ENCODE assay signal across 9 mouse cellular contexts in the genomic region with DNA sequence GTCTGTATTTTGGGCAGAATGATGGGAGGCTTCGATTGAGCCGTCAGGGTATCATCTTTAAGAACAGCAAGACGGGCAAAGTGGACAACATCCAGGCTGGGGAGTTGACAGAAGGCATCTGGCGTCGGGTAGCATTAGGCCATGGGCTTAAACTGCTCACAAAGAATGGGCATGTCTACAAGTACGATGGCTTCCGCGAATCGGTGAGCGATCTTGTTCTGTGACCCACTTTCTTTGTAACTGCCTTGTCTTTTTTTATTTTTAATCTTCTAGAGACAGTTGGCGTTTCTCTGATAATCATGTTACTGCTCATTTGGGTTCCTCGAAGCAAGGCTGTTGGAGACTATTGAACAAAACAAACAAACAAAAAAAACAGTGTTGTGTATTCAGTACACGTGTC. TPM values are rescaled to one million over a fixed set of nuclear protein-coding genes. Genes with fewer than 3 reads are reported as not detected.
DNase-seq lines count a peak whose midpoint lies in the region; ATAC-seq lines count a peak whose summit lies in the region.
"Had no signal": no experiment of that assay in that cellular context is flagged by ENCODE, and none has a peak within 500 bp of the region (broad histone marks: within the 10 kb centered on the region; RNA-seq: fewer than 3 reads in every experiment).

No protein-coding gene starts in this region.

- H3K27ac ChIP-seq in neural tube, embryonic 11.5 days (ENCODE audit: low read depth, low read length): no peak overlapping the region
- peak overlapping the region; percentile 97 for H3K27ac ChIP-seq in forebrain, embryonic 10.5 days
- no peak overlapping the region for H3K27ac ChIP-seq in limb, embryonic 15.5 days
- H3K27ac ChIP-seq in stomach, embryonic 16.5 days (ENCODE audit: low read length): peak overlapping the region; percentile 85; the same call in 1 of the 2 replicates

- peak overlapping the region; percentile 80 for H3K4me3 ChIP-seq in neural tube, embryonic 11.5 days (ENCODE audit: low read depth, low read length)
- peak overlapping the region; percentile 87 for H3K4me3 ChIP-seq in forebrain, embryonic 10.5 days
- peak overlapping the region; percentile 82 for H3K4me3 ChIP-seq in limb, embryonic 15.5 days
- peak overlapping the region; percentile 92 for H3K4me3 ChIP-seq in stomach, embryonic 16.5 days (replicated peaks; ENCODE audit: low read length)

- peak overlapping the region; percentile 79 for H3K4me2 ChIP-seq in neural tube, embryonic 11.5 days (ENCODE audit: low read depth)
- peak overlapping the region; percentile 63 for H3K4me2 ChIP-seq in limb, embryonic 15.5 days
- H3K4me2 ChIP-seq in stomach, embryonic 16.5 days (ENCODE audit: low read depth, low read length): peak overlapping the region; percentile 65

- peaks cover 7% of the 10 kb centered on the region for H3K4me1 ChIP-seq in neural tube, embryonic 11.5 days (ENCODE audit: control insufficient read depth, insufficient read depth, low read length)
- H3K4me1 ChIP-seq in forebrain, embryonic 10.5 days: peaks cover 27% of the 10 kb centered on the region
- peaks cover 13% of the 10 kb centered on the region for H3K4me1 ChIP-seq in limb, embryonic 15.5 days
- H3K4me1 ChIP-seq in stomach, embryonic 16.5 days (ENCODE audit: control insufficient read depth, insufficient read depth, low read length): peaks cover 14% of the 10 kb centered on the region

- H3K27me3 ChIP-seq in neural tube, embryonic 11.5 days (ENCODE audit: control insufficient read depth, insufficient read depth, low read length): no peaks in the 10 kb centered on the region
- no peaks in the 10 kb centered on the region for H3K27me3 ChIP-seq in forebrain, embryonic 10.5 days (ENCODE audit: poor library complexity, severe bottlenecking)
- no peaks in the 10 kb centered on the region for H3K27me3 ChIP-seq in limb, embryonic 15.5 days
- no peaks in the 10 kb centered on the region for H3K27me3 ChIP-seq in stomach, embryonic 16.5 days (ENCODE audit: control insufficient read depth, insufficient read depth, low read length)

- peak overlapping the region; percentile 88 for H3K9ac ChIP-seq in neural tube, embryonic 11.5 days (ENCODE audit: low read length)
- H3K9ac ChIP-seq in limb, embryonic 15.5 days: 0 out of 2 replicates have a peak overlapping the region, but pooled peaks have one; percentile 94
- H3K9ac ChIP-seq in stomach, embryonic 16.5 days (ENCODE audit: low read length): peak overlapping the region; percentile 98

- DNase-seq in neural tube, embryonic 11.5 days (ENCODE audit: low spot score): no peak
- DNase-seq in neural tube, embryonic 10.5 days (ENCODE audit: extremely low spot score, low spot score): no peak
- DNase-seq in forebrain, embryonic 10.5 days (ENCODE audit: extremely low spot score, low spot score): no peak
- DNase-seq in adrenal gland, postnatal 25 days: no peak
- DNase-seq in B cell, adult 2 months: no peak
- DNase-seq: lung, adult 2 months; thymus, postnatal 14 days had no signal

- H3K9me3 ChIP-seq in neural tube, embryonic 11.5 days (ENCODE audit: control insufficient read depth, low read length): no peaks in the 10 kb centered on the region
- H3K9me3 ChIP-seq in forebrain, embryonic 10.5 days: no peaks in the 10 kb centered on the region
- no peaks in the 10 kb centered on the region for H3K9me3 ChIP-seq in limb, embryonic 15.5 days
- H3K9me3 ChIP-seq in stomach, embryonic 16.5 days (replicated peaks; ENCODE audit: control insufficient read depth, low read length): no peaks in the 10 kb centered on the region

- WGBS in neural tube, embryonic 11.5 days: 89% methylated on average over 13 of the region's 13 CpGs
- 88% methylated on average over 13 of the region's 13 CpGs for WGBS in forebrain, embryonic 10.5 days
- WGBS in limb, embryonic 15.5 days: 83% methylated on average over 13 of the region's 13 CpGs
- WGBS in stomach, embryonic 16.5 days: 71% methylated on average over 13 of the region's 13 CpGs

- ATAC-seq in neural tube, embryonic 11.5 days (ENCODE audit: insufficient read depth, low FRiP score, low TSS enrichment): no peak
- ATAC-seq in limb, embryonic 15.5 days (ENCODE audit: insufficient number of reproducible peaks, low FRiP score, low TSS enrichment, low read depth): no peak
- no peak for ATAC-seq in stomach, embryonic 16.5 days (ENCODE audit: insufficient read depth, low FRiP score)

- peaks cover 27% of the 10 kb centered on the region for H3K36me3 ChIP-seq in neural tube, embryonic 11.5 days (ENCODE audit: control insufficient read depth, insufficient read depth, low read length)
- H3K36me3 ChIP-seq in forebrain, embryonic 10.5 days (replicated peaks): peaks cover 48% of the 10 kb centered on the region
- H3K36me3 ChIP-seq in limb, embryonic 15.5 days: peaks cover 42% of the 10 kb centered on the region
- H3K36me3 ChIP-seq in stomach, embryonic 16.5 days (ENCODE audit: control insufficient read depth, insufficient read depth, low read length): peaks cover 22% of the 10 kb centered on the region

RNA-seq across cellular contexts. Expression of gene P2rx3, which starts 1.1 kb away (rescaled TPM):
- polyA plus RNA-seq in neural tube, embryonic 11.5 days (2014; fragmentation: Nextera tagmentation; extraction: Ambion mirVana): 10.9 and 15.7 TPM in 2 replicates
- polyA plus RNA-seq in forebrain, embryonic 10.5 days (2016; fragmentation: Nextera tagmentation; extraction: Ambion mirVana): 2.7 and 3.6 TPM in 2 replicates
- 0.19 and 0.58 TPM in 2 replicates for polyA plus RNA-seq in limb, embryonic 15.5 days (2015; fragmentation: Nextera tagmentation; extraction: Ambion mirVana)
- polyA plus RNA-seq in stomach, embryonic 16.5 days (2015; fragmentation: Nextera tagmentation; extraction: Ambion mirVana): 1.6 and 1.8 TPM in 2 replicates
- 0.76 and 2.2 TPM in 2 replicates for total RNA-seq in adrenal gland, postnatal 25 days (2021)

RNA-seq across cellular contexts. Expression of gene Ssrp1, which starts 1.3 kb away (rescaled TPM):
- 346 and 359 TPM in 2 replicates for polyA plus RNA-seq in neural tube, embryonic 11.5 days (2014; fragmentation: Nextera tagmentation; extraction: Ambion mirVana)
- 433 and 446 TPM in 2 replicates for polyA plus RNA-seq in forebrain, embryonic 10.5 days (2016; fragmentation: Nextera tagmentation; extraction: Ambion mirVana)
- 235 and 238 TPM in 2 replicates for polyA plus RNA-seq in limb, embryonic 15.5 days (2015; fragmentation: Nextera tagmentation; extraction: Ambion mirVana)
- 211 and 239 TPM in 2 replicates for polyA plus RNA-seq in stomach, embryonic 16.5 days (2015; fragmentation: Nextera tagmentation; extraction: Ambion mirVana)
- total RNA-seq in adrenal gland, postnatal 25 days (2021): 132 and 136 TPM in 2 replicates

RNA-seq across cellular contexts. Expression of gene Tnks1bp1, which starts 9.5 kb away (rescaled TPM):
- polyA plus RNA-seq in neural tube, embryonic 11.5 days (2014; fragmentation: Nextera tagmentation; extraction: Ambion mirVana): 5.8 and 7.9 TPM in 2 replicates
- 26.6 and 36.1 TPM in 2 replicates for polyA plus RNA-seq in forebrain, embryonic 10.5 days (2016; fragmentation: Nextera tagmentation; extraction: Ambion mirVana)
- 65.1 and 74.1 TPM in 2 replicates for polyA plus RNA-seq in limb, embryonic 15.5 days (2015; fragmentation: Nextera tagmentation; extraction: Ambion mirVana)
- polyA plus RNA-seq in stomach, embryonic 16.5 days (2015; fragmentation: Nextera tagmentation; extraction: Ambion mirVana): 66.9 and 81.6 TPM in 2 replicates
- 80.1 and 137 TPM in 2 replicates for total RNA-seq in adrenal gland, postnatal 25 days (2021)

RNA-seq across cellular contexts. Expression of gene Prg3, which starts 50.3 kb away (rescaled TPM):
- not detected in 2 replicates for polyA plus RNA-seq in neural tube, embryonic 11.5 days (2014; fragmentation: Nextera tagmentation; extraction: Ambion mirVana)
- not detected in 2 replicates for polyA plus RNA-seq in forebrain, embryonic 10.5 days (2016; fragmentation: Nextera tagmentation; extraction: Ambion mirVana)
- not detected in 2 replicates for polyA plus RNA-seq in limb, embryonic 15.5 days (2015; fragmentation: Nextera tagmentation; extraction: Ambion mirVana)
- 0.28 TPM in 1 of 2 replicates, not detected in the other for polyA plus RNA-seq in stomach, embryonic 16.5 days (2015; fragmentation: Nextera tagmentation; extraction: Ambion mirVana)
- total RNA-seq in adrenal gland, postnatal 25 days (2021): not detected in 2 replicates
- polyA plus RNA-seq: lung, adult 2 months had no signal

RNA-seq across cellular contexts. Expression of gene Prg2, which starts 58.1 kb away (rescaled TPM):
- polyA plus RNA-seq in neural tube, embryonic 11.5 days (2014; fragmentation: Nextera tagmentation; extraction: Ambion mirVana): 0.41 TPM in 1 of 2 replicates, not detected in the other
- not detected in 2 replicates for polyA plus RNA-seq in forebrain, embryonic 10.5 days (2016; fragmentation: Nextera tagmentation; extraction: Ambion mirVana)
- polyA plus RNA-seq in limb, embryonic 15.5 days (2015; fragmentation: Nextera tagmentation; extraction: Ambion mirVana): 0.18 TPM in 1 of 2 replicates, not detected in the other
- polyA plus RNA-seq in stomach, embryonic 16.5 days (2015; fragmentation: Nextera tagmentation; extraction: Ambion mirVana): 2.2 and 2.4 TPM in 2 replicates
- total RNA-seq in adrenal gland, postnatal 25 days (2021): not detected in 2 replicates

Comparison
In these comparisons a context has a peak if more than half of its experiments do, and no peak if none do; other contexts are left out.
1. H3K27ac ChIP-seq: peak in forebrain, embryonic 10.5 days (single experiment) and stomach, embryonic 16.5 days (single experiment); none in neural tube, embryonic 11.5 days (single experiment) and limb, embryonic 15.5 days (single experiment).
2. Peak in every context shown above with its lines, with median percentiles within 50 percentile points of each other: H3K4me2 ChIP-seq, H3K4me3 ChIP-seq and H3K9ac ChIP-seq.